Mouse (Mus musculus) gastrocnemius, postnatal 10 days (tissue): ENCODE results near the gene Nmt1. TPM values are rescaled to one million over a fixed set of nuclear protein-coding genes. Genes with fewer than 3 reads are reported as not detected.
A peak's percentile ranks its signal among the peaks of the same experiment; 100 is the strongest.

Source experiments
- DNase-seq: peaks from one replicate; pipeline ENCODE4 v3.0.0; 2021; ENCODE audit warnings: mixed read lengths
- total RNA-seq, 2 experiments: library from RNA; stranded (reverse); gene quantifications; 2 replicates each; pipeline ENCODE4 v1.2.3; 2021

Nmt1 gene
- total RNA-seq, 2 experiments from 2014 or later: 41.5 to 49.7 TPM

DNA sequence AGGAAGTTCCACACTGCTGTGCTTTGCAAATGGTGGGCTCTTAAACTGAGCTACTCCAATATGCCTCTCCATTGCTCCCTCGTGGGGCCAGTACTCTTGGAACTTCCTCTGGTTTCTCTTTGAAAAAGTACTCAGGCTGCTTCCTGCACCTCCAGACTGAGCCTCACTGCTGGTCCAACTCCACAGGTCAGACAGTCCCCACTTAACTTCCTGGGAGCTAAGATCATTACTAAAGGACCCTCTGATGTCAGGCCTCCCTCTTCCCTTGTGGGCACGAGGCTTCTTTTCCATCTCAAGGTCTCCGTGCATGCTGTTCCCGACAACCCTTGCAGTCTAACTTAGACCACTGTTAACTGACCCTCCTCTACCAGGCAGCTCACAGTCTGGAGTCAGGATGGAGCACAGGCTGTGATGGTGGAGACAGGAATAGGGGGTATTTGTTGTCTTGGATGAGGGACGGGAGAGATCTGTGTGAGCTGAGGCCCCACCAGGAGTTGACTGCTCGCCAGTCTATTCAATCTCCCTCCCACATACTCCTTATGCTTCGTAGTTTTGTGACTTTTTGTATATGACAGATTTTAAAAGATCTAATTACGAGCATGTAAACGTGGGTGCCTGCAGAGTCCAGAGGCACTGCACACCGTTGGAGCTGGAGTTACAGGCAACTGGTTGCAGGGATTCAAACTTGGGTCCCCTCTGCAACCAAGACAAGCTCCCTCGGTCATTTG, 22.6 kb upstream of the Nmt1 start:
- DNase-seq: no peak

DNA sequence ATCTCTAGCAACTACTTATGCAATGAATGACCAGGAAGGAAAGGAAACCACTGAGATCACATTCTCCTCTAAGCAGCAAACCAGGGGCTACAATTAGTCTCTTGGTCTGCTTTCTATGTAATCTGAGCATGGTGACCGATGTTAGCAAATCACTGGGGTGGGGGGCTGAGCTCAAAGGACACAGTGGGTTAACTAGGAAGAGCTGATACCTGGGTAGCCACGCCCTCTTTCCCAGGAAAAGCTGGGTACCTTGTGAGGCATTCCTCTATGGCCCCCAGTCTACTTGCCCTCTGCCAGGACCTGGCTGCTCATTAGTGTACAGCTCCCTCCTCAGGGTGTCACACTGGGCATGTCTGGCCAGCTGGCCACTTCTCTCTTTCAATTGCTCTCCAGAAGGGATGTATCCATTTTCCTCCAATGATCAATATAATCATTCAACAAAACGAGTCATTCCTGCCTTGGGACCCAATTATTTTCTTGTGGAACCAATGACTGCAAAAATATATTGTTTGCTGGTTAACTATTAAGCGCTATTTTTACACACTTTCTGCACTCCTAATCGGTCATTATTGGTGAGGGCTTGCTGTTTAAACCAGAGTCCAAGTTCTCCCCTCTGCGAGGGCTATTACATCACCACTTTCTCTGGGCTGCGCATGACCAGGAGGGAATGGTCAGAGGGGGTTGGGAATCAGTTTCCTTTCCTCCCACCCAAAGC, 21.5 kb upstream of the Nmt1 start:
- DNase-seq: no peak

DNA sequence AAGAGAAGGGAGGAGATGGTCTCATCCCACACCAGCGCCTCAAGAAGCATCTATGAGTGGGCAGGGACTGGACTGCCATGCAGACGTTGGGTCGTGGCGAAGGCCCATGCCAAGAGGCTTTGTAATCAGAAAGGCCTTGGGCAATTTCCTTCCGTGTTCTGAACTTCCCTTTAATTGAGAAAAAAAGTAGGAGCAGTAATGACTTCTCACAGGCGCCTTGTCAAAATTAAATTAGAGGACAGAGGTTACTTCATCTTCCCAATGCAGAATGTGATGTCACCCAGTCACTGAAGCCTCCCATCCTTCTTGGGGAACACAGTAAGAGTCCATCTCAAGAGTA, 21.0 kb upstream of the Nmt1 start:
- no peak for DNase-seq

DNA sequence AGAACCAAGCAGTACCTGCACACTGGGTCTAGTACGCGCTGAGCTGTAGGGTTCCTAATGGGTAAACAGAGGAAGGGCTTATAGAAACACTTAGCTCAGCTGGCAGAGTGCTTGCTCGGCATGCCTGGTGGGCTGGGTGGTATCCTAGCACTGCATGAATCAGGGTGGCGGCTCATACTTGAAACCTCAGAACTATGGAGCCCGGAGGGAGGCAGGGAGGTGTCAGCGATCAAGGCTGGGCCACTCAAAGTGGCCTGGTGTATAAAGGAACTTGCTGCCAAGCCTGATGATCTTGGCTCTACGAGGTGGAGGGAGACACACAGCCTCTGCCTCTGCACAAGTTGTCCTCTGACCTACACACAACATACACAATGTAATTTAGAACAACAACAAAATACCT, 19.4 kb upstream of the Nmt1 start:
- DNase-seq: no peak

DNA sequence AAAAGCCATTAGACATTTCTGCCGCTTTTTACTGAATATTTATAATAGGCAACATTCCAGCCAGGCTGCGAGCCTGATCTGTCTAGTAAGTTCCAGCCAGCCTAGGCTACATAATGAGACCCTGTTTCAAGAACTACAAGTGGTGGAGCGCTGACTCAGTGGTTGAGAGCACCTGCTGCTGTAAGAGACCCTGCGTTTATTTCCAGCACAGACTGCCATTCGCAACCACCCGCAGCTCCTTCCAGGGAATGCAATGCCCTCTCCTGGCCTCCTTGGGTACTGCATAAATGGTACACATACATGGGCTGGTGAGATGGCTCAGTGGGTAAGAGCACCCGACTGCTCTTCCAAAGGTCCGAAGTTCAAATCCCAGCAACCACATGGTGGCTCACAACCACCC, 18.8 kb upstream of the Nmt1 start:
- DNase-seq: no peak

DNA sequence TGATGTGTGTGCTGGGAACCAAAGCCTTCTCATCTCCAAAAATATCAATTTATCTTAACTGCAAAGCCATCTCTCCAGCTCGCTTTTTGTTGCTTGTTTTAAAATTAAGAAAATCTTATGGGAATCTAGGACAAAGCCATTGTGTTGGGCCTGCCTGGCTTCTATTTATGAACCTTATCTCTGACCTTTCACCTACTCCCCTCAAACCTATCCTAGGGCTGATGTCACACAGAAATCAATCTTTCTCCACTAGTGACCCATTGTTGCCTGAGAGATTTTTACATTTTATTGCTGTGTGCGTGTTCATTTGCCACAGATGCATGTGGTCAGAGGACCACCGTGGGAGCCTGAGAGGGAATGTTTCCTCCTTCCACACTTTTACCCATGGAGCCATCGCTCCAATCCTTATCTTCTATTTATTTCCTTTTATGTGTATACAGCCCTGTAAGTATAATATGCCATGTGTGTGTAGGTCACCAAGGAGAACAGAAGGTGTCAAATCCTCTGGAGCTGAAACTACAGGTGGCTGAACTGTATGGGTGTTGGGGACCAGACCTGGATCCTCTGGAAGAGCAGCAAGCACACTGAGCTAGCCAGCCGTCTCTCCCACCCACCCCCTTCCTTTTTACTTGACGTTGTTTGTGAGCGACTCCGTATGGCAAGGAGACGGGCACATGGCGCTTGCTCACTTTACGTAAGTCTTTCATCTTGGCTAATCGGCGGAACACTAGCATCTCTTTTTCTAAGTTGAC, 17.4 kb upstream of the Nmt1 start:
- DNase-seq: no peak

DNA sequence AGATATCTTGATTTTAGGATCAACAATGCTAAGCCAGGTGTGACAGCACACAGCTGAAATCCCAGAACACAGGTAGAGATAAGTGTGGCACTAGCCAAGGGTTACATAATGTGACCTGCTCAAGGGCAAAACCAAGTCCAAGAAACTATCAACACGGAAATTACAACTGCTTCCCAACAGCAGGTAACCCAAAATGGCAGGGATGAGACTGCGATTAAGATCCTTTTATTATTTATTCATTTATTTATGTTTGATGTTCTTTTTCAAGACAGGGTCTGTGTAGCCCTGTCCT, 16.8 kb upstream of the Nmt1 start:
- no peak for DNase-seq

DNA sequence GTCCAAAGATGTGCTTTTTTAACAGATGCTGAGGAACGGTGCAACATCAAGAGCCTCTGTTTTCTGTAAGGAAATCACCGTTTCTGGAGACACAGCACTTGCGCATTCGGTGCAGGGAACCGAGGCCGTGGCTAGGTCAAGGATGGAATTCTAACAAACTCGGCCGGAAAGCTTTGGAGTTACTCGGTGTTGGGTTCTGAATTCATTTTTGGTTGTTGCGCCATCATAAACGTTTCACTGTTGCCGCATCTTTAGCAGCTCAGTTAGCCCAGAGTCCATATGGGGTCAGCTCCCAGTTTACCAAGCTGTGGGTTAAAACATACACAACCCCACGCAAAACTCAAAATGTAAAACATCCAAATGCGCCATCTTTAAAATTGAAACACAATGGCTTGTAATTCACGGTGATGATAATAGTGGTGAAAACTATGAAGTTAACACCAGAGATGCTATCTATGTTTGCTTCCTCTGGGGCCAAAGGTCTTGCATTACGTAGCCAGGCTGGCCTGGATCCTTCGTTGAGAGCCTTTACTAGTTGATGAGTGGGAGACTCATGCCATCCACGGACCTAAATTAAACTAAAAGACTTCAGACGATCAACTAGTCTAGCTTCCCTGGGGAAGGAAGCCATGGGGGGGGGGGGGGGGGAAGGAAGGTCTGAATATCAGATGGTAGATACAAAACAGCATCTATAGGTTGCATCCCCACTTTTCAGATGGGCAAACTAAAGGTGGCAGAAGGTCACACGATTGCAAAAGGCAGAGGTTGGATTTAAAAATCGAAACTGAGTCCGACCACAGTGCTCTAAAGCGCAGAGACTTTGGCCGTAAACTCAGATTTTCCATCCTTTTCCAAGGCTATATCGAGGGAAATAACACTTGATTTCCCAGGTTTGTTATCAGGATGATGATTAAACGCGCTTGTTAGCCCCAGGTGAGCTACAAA, 11.8 kb upstream of the Nmt1 start:
- DNase-seq: no peak

DNA sequence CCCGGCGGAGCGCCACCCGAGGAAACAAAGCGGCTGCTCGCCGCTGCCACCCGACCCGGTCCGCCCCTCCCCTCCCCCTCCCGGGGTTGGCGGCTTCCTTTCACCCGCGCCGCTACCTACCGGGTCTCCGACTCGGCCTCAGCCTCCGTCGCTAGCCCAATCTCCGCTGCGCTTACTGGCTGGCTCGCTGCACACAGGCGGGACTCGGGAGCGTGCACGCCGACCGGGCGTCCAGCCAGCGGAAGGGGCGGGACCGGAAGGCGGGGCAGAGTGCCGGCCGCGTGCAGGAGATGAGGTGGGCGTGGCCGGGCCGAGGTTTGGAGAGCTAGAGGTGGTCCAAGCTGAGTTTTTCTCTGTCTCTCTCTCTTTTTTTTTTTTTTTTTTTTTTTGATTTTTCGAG, 11.1 kb upstream of the Nmt1 start:
- peak; percentile 100 for DNase-seq

DNA sequence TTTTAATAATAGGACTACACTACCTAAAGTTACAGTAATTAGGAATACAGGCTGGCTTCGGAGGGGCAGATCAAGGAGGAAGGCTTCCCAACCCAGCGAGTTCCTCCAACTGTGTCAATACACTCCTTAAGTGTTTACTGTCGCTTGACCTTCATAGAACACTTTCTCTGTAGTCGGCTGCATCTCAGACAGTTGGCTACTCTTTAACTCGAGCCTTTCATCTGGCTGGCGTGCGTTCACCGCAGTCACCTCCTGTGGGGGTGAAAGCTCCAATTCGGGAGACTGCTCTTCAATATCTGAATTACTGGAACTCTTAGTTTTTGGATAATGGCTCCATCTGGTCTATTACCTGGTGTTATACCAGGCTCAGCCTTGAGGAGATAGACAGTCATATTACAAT, 10.3 kb upstream of the Nmt1 start:
- DNase-seq: no peak

DNA sequence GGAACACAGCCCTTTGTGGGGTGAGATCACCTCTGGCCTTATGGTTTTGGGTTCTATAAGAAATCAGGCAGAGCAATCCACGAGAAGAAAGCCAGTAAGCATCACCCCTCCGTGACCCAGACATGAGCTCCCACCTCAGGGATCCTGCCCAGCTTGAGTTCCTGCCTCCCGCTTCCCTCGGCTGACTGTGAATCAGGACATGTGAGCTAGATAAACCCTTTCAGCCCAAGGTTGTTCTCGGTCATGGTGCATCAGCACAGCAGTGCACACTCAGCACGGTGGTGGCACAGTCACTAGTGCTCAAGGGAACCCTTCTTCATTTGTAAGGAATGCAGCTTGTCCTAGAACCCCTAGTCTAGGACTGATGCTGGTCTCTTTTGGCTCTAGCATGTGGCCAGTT, 9.1 kb upstream of the Nmt1 start:
- no peak for DNase-seq

DNA sequence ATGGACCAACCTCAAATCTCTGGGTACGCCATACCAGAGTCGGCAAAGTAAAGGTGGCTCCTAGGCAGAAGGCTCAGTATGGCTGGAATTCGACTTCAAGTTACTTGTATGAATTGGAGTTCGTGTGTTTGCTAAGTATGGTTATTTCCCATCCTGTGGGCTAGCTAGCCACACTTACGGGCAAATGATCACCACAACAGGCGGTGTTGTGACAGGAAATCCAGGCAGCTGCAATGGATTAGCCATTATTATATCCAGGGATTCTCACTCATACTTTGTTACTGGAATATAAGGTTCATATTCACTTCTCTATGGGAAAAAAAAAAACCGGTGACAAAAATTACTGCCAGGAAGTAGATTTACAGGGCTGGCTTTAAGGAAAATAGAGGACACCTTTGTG, 8.7 kb upstream of the Nmt1 start:
- no peak for DNase-seq

DNA sequence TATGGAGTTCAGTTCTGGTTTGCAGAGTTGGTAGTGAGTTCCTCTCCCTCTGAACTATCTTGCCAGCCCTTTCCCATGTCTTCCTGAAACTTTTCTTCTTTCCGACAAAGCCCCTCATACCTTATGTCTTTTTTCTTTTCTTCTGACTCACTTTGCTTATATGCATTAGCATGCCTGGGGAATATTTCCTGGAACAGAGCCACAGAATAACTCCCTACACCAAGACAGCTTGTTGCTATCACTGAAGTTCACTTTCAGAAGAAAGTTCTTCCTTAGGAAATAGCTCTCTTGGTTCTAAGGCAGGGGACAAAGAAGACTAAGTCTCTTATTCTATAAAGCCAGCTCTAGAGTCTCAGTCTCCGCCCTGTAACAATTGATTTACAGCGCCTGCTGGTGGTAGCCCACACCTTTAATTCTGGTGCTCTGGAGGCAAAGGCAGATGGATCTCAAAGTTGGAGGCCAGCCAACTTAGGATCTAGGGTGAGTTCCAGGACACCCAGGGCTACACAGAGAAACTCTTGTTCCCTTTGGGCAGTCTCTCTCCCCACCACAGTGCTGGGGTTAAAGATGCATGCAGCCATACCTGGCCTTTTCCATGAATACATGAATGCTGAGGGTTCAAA, 7.2 kb upstream of the Nmt1 start:
- no peak for DNase-seq

DNA sequence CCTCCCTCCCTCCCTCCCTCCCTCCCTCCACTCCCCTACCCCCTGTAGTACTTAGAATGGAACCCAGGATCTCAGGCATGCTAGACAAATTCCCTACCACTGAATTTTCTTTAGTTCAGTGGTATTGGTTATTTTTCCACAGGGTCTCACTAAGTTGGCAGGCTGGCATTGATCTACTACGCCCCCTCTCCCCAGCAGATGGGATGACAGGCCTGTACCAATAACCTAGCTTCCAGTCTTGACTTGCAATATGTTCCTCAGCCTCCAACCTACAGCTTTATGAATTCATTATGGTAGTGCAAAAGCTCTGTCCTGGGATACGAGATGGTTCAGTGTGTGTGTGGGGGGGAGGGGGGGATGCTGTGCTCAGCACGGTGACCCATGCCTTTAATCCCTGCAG, 4.0 kb upstream of the Nmt1 start:
- no peak for DNase-seq

DNA sequence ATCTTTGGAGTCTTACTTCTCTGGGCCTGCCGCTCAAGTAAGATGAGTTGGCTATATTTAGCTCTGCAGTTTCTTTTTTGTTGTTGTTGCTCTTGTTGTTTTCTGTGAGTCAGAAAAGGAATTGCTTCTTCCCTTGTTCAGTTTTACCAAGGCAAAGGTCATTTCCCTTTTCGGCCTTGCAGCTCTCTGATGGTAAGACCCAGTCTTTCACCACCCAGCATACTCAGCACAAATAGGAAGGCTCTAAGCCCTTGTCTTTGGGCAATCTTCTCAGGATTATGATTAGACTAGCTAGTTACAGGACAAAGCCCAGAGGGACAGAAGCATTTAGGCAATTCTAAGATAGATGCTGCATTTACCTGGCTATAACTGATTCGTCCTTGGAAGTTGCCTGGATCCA, 1.1 kb upstream of the Nmt1 start:
- no peak for DNase-seq

DNA sequence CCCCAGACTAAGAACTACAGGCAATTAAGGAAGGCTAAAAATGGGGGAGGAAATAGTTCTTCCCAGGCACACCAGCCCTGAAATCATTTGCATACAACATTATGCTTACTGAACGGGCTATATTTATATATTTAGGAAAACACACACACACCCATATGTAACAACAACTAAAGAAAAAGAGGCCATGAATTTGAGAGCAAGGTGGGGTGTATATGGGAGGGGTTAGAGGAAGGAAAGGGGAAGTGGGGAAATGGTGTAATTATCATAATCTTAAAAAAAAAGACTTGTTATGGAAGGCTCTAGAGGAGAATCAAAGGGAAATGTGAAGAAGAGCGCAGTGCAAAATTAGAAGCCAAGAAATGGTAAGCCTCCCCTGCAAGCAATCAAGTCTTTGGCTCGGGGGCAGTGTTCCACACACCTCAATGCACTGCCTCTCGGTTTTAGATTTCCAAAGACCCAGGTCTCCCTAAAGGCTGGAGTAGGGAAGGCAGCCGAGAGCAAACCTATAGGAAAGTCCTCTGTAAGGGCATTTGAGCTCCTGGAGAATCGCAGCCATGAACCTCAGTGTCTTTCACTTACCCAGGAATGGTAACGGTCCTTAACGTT, 317 bp upstream of the Nmt1 start:
- DNase-seq: no peak

DNA sequence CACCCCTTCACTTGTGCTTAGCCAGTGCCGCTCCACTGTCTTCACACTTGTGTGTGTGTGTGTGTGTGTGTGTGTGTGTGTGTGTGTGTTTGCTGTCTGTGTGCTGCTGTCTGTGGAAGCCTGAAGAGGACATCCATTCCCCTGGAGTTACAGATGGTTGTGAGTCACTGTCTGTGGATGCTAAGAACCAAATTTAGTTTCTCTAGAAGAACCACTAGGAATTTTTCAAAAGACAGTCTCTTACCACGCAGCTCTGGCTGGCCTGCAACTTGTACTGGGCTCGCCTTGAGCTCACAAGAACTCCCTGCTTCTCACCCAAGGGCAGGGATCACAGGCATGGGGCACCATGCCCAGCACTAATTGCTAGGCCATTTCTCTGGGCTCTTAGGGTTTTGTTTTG, 5.0 kb downstream of the Nmt1 start:
- no peak for DNase-seq

DNA sequence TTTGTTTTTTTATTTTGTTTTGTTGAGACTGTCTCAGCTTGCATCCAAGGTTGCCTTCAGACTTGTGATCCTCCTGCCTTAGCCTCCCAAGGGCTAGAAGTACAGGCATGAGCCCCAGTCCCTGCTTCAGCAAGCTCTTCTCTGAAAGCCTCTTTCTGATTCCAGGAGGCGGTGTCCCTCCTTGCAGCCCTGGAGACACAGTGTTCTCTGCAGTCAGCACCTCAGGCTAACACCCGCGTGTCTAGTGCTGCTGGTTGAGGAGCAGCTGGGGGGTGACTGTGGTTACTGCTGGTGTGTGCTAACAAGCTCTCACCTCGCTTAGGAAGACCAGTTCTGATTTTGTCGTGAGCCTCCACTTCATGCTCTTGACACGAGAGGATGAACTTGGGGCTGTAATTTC, 7.0 kb downstream of the Nmt1 start:
- DNase-seq: no peak

DNA sequence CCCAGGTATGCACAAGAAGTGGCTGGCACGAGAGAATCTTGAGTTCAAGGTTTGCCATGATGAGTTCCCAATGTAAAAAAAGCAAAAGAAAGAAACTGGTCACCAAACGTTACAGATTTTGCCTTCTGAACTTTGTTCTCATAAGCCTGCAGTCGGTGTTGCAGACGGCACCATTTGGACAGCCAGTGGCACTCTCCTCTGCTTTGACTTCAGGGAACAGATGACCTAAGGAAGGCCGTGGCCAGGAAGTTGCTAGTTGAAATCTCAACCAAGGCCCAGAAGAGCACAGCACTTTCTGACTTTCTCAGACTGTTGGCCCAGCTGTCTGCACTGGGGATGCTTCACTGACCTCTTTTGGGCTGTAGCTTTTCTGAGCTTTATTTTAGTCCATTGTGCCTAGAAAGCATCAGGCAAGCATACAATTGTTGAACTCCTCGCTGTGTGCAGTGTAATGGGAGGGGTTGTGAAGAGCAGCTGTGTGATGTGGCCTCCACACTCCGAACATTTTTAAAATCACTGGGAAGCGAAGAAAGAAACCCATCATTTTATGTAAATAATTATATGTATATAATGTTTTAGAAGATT, 9.0 kb downstream of the Nmt1 start:
- no peak for DNase-seq

DNA sequence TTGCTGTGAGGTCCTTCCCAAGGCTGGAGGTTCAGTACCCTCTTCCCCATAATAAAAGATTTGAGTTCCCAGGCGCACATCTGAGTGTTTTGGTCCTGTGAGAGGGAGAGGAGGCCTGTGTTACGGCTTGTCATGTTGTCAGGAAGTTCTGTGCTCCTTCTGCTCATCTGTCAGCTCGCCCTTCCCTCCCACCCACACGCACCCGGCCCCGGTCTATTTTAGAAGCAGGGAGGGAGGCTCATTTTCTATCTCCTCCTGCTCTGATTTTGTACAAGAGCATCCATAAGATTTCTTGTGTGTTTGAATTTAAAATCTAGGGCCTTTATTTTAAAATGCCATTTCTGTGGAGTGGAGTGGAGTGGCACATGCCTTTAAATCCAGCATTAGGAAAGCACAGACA, 10.0 kb downstream of the Nmt1 start:
- DNase-seq: no peak

DNA sequence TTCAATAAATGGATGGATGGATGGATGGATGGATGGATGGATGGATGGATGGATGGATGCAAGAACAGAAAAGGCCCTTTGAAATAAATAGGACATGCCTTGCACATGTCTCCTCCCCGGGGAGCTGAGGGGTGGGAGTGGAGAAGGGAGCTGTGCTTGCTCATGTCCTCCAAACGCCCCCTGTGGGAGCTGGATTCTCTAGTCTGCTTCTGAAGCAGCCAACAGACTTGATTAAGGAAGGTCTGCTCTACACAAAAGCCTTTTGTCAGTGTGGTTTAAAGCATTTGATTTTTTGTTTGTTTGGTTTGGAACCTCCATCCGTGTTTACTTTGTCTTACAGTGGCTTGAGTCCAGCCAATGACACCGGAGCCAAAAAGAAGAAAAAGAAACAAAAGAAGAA, 14.8 kb downstream of the Nmt1 start:
- no peak for DNase-seq
